Mouse (Mus musculus): Measurements from ENCODE around the gene Grip1.

DNA sequence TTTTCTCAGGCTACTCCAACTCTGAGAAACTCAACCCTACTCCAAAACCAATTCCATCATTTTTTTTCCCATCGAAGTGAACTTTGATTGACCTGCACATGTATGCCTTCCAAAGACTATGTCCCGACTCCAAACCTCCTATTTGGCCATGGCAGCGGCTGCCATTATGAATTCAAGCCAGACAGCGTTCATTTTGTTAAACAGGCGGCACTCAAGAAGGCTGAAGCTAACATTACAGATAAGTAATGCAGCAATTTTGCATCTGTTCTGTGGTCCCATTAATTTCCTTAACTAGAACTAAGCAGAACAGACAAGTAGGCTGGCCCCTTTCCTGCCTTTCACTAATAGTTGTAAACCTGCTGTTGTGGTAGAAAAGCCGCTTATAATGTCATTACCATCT, 577.3 kb downstream of the Grip1 start:
- no peak for TF ChIP-seq CTCF (IDR thresholded peaks at IDR 0.05; ENCODE audit: extremely low read depth, insufficient read length, insufficient replicate concordance, low read depth, low read length)
- no peak for TF ChIP-seq POLR2A (IDR thresholded peaks at IDR 0.05; ENCODE audit: low read depth, low read length)
